In genomic region chr9:111272996-111273785, GRCm38 (mm10) we compare ENCODE assay signal across 9 mouse cellular contexts. TPM values are rescaled to one million over a fixed set of nuclear protein-coding genes. Genes with fewer than 3 reads are reported as not detected.
DNase-seq lines count a peak whose midpoint lies in the region; ATAC-seq and TF ChIP-seq lines count a peak whose summit lies in the region.
"Had no signal": no experiment of that assay in that cellular context is flagged by ENCODE, and none has a peak within 500 bp of the region (broad histone marks: within the 10 kb centered on the region; RNA-seq: fewer than 3 reads in every experiment).

No protein-coding gene starts in this region.

- H3K9me3 ChIP-seq in heart, embryonic 10.5 days: no peaks in the 10 kb centered on the region
- H3K9me3 ChIP-seq in G1E (replicated peaks): no peaks in the 10 kb centered on the region
- no peaks in the 10 kb centered on the region for H3K9me3 ChIP-seq in hindbrain, embryonic 14.5 days (ENCODE audit: control insufficient read depth, low read length)
- H3K9me3 ChIP-seq in midbrain, postnatal 0 days (ENCODE audit: low read length): no peaks in the 10 kb centered on the region

- TF ChIP-seq CTCF in G1E (IDR thresholded peaks at IDR 0.05; ENCODE audit: low read depth, low read length): no peak
- TF ChIP-seq CTCF in midbrain, postnatal 0 days (IDR thresholded peaks at IDR 0.05): no peak

- no peak for ATAC-seq in G1E (ENCODE audit: extremely low read depth, insufficient number of reproducible peaks, low FRiP score, poor library complexity, severe bottlenecking)
- ATAC-seq in hindbrain, embryonic 14.5 days (ENCODE audit: low FRiP score): no peak
- ATAC-seq in midbrain, postnatal 0 days (ENCODE audit: low FRiP score): no peak
- no peak for ATAC-seq in frontal cortex, adult (ENCODE audit: low TSS enrichment)
- ATAC-seq: Patski had no signal

- intact Hi-C loops in left cerebral cortex, postnatal 14 days (cut with DNase I): no loop called here

- DNase-seq in heart, embryonic 10.5 days (ENCODE audit: low spot score): no peak
- no peak for DNase-seq in heart, adult 9 months (ENCODE audit: low spot score in 2 of 2)
- no peak for DNase-seq in G1E (ENCODE audit: low spot score)
- DNase-seq in hindbrain, embryonic 14.5 days (ENCODE audit: low spot score): no peak
- no peak for DNase-seq in midbrain, postnatal 0 days (ENCODE audit: low spot score)
- DNase-seq in left cerebral cortex, postnatal 14 days (ENCODE audit: low spot score in 2 of 2): no peak
- DNase-seq in layer of hippocampus, postnatal 25 days (ENCODE audit: extremely low spot score in 1 of 2, low spot score in 1 of 2): no peak

- H3K9ac ChIP-seq in hindbrain, embryonic 14.5 days: peak overlapping the region; percentile 91
- H3K9ac ChIP-seq in midbrain, postnatal 0 days (replicated peaks; ENCODE audit: low read length, poor library complexity, severe bottlenecking): peak overlapping the region; percentile 92

- peaks cover 25% of the 10 kb centered on the region for H3K36me3 ChIP-seq in heart, embryonic 10.5 days
- H3K36me3 ChIP-seq in G1E (replicated peaks): peaks cover 33% of the 10 kb centered on the region
- peaks cover 38% of the 10 kb centered on the region for H3K36me3 ChIP-seq in hindbrain, embryonic 14.5 days (replicated peaks; ENCODE audit: control insufficient read depth, insufficient read depth)
- H3K36me3 ChIP-seq in midbrain, postnatal 0 days (ENCODE audit: insufficient read depth, low read length): peaks cover 10% of the 10 kb centered on the region

- no peaks in the 10 kb centered on the region for H3K27me3 ChIP-seq in heart, embryonic 10.5 days (ENCODE audit: insufficient read depth, poor library complexity, severe bottlenecking)
- no peaks in the 10 kb centered on the region for H3K27me3 ChIP-seq in G1E (ENCODE audit: insufficient read depth, low read length)
- H3K27me3 ChIP-seq in hindbrain, embryonic 14.5 days (ENCODE audit: control insufficient read depth, insufficient read depth, low read length): no peaks in the 10 kb centered on the region
- no peaks in the 10 kb centered on the region for H3K27me3 ChIP-seq in midbrain, postnatal 0 days (ENCODE audit: insufficient read depth, low read length)
- H3K27me3 ChIP-seq: Patski had no signal

- 72% methylated on average over 15 of the region's 15 CpGs for WGBS in heart, embryonic 10.5 days
- WGBS in hindbrain, embryonic 14.5 days: 78% methylated on average over 15 of the region's 15 CpGs
- WGBS in midbrain, postnatal 0 days: 72% methylated on average over 15 of the region's 15 CpGs

- peak overlapping the region; percentile 96; the same call in 1 of the 2 replicates for H3K27ac ChIP-seq in heart, embryonic 10.5 days
- H3K27ac ChIP-seq in hindbrain, embryonic 14.5 days: no peak overlapping the region
- no peak overlapping the region for H3K27ac ChIP-seq in midbrain, postnatal 0 days (ENCODE audit: low read depth, low read length)

- peaks cover 43% of the 10 kb centered on the region for H3K4me1 ChIP-seq in heart, embryonic 10.5 days
- peaks cover 35% of the 10 kb centered on the region for H3K4me1 ChIP-seq in G1E (ENCODE audit: insufficient read depth, low read depth, low read length)
- peaks cover 51% of the 10 kb centered on the region for H3K4me1 ChIP-seq in hindbrain, embryonic 14.5 days (replicated peaks; ENCODE audit: control insufficient read depth, insufficient read depth, low read length)
- H3K4me1 ChIP-seq in midbrain, postnatal 0 days (ENCODE audit: insufficient read depth, low read length): peaks cover 21% of the 10 kb centered on the region; the same call in 1 of the 2 replicates

- H3K4me3 ChIP-seq in heart, embryonic 10.5 days: peak overlapping the region; percentile 81
- H3K4me3 ChIP-seq in G1E (ENCODE audit: low read depth, low read length): peak overlapping the region; percentile 81
- H3K4me3 ChIP-seq in hindbrain, embryonic 14.5 days (replicated peaks; ENCODE audit: low read length): peak overlapping the region; percentile 83
- peak overlapping the region; percentile 91 for H3K4me3 ChIP-seq in midbrain, postnatal 0 days (ENCODE audit: low read depth, low read length)

- peak overlapping the region; percentile 87 for H3K4me2 ChIP-seq in hindbrain, embryonic 14.5 days (replicated peaks)
- H3K4me2 ChIP-seq in midbrain, postnatal 0 days (ENCODE audit: low read depth, low read length, poor library complexity, severe bottlenecking): peak overlapping the region; percentile 90

RNA-seq across cellular contexts. Expression of gene Epm2aip1, which starts 1.5 kb away (rescaled TPM):
- polyA plus RNA-seq in heart, embryonic 10.5 days (2016; fragmentation: Nextera tagmentation; extraction: Ambion mirVana): 24.7 and 28.4 TPM in 2 replicates
- total RNA-seq in G1E (2014; fragmentation: Nextera tagmentation): 64.7 and 67.6 TPM in 2 replicates
- 19.6 and 29.1 TPM in 2 replicates for total RNA-seq in G1E (2017)
- 3.3 and 3.4 TPM in 2 replicates for polyA plus RNA-seq in G1E (2012)
- 81.3 and 98.0 TPM in 2 replicates for polyA plus RNA-seq in hindbrain, embryonic 14.5 days (2014; fragmentation: Nextera tagmentation; extraction: Ambion mirVana)
- 95.1 and 127 TPM in 2 replicates for total RNA-seq in midbrain, postnatal 0 days (2014; rRNA removed)
- polyA plus RNA-seq in midbrain, postnatal 0 days (2015; fragmentation: Nextera tagmentation; extraction: Ambion mirVana): 41.1 and 46.6 TPM in 2 replicates
- 10 to 100 TPM; 78.2 to 81.9 TPM for total RNA-seq in left cerebral cortex, postnatal 14 days (2021)
- 10 to 100 TPM; 75.0 to 75.5 TPM for total RNA-seq in layer of hippocampus, postnatal 25 days (2021)

RNA-seq across cellular contexts. Expression of gene Mlh1, which starts 1.6 kb away (rescaled TPM):
- 51.7 and 52.6 TPM in 2 replicates for polyA plus RNA-seq in heart, embryonic 10.5 days (2016; fragmentation: Nextera tagmentation; extraction: Ambion mirVana)
- total RNA-seq in G1E (2014; fragmentation: Nextera tagmentation) (55.2 and 56.1 TPM in 2 replicates), G1E (2017) (32.3 and 32.4 TPM in 2 replicates)
- 5.3 and 6.1 TPM in 2 replicates for polyA plus RNA-seq in G1E (2012)
- polyA plus RNA-seq in hindbrain, embryonic 14.5 days (2014; fragmentation: Nextera tagmentation; extraction: Ambion mirVana): 27.0 and 27.4 TPM in 2 replicates
- total RNA-seq in midbrain, postnatal 0 days (2014; rRNA removed): 12.6 and 19.6 TPM in 2 replicates
- polyA plus RNA-seq in midbrain, postnatal 0 days (2015; fragmentation: Nextera tagmentation; extraction: Ambion mirVana): 20.4 and 20.6 TPM in 2 replicates
- 10 to 100 TPM; 16.8 to 17.9 TPM for total RNA-seq in left cerebral cortex, postnatal 14 days (2021)
- 10 to 100 TPM; 14.5 to 19.6 TPM for total RNA-seq in layer of hippocampus, postnatal 25 days (2021)

RNA-seq across cellular contexts. Expression of gene Trank1, which starts 38.3 kb away (rescaled TPM):
- polyA plus RNA-seq in heart, embryonic 10.5 days (2016; fragmentation: Nextera tagmentation; extraction: Ambion mirVana): 0.08 and 0.21 TPM in 2 replicates
- total RNA-seq in G1E (2014; fragmentation: Nextera tagmentation): not detected in 2 replicates
- 0.05 and 0.12 TPM in 2 replicates for total RNA-seq in G1E (2017)
- polyA plus RNA-seq in G1E (2012): not detected in 2 replicates
- 12.6 and 15.6 TPM in 2 replicates for polyA plus RNA-seq in hindbrain, embryonic 14.5 days (2014; fragmentation: Nextera tagmentation; extraction: Ambion mirVana)
- total RNA-seq in midbrain, postnatal 0 days (2014; rRNA removed): 55.7 and 103 TPM in 2 replicates
- 17.6 and 21.9 TPM in 2 replicates for polyA plus RNA-seq in midbrain, postnatal 0 days (2015; fragmentation: Nextera tagmentation; extraction: Ambion mirVana)
- 100 to 1,000 TPM; 222 to 227 TPM for total RNA-seq in left cerebral cortex, postnatal 14 days (2021)
- 100 to 1,000 TPM; 159 to 197 TPM for total RNA-seq in layer of hippocampus, postnatal 25 days (2021)

Comparison
In these comparisons a context has a peak if more than half of its experiments do, and no peak if none do; other contexts are left out.
1. RNA of gene Trank1, which starts 38.3 kb away (total RNA-seq): 222 to 227 TPM in left cerebral cortex, postnatal 14 days, 159 to 197 TPM in layer of hippocampus, postnatal 25 days and 55.7 to 103 TPM in midbrain, postnatal 0 days; 0.05 to 0.12 TPM in G1E; every median in the first group is over 10 times any median in the second.
2. Peak in every context shown above with its lines, with median percentiles within 50 percentile points of each other: H3K4me3 ChIP-seq.